Mouse (Mus musculus) embryonic facial prominence, embryonic 11.5 days (tissue): ENCODE measurements at regions not wholly inside any gene's neighbourhood (a gene's known extent, or its start where the extent isn't known, plus 50 kb on each side); places are given as distances from the start of the nearest gene placed in this dataset.
A peak's percentile ranks its signal among the peaks of the same experiment; 100 is the strongest.

ENCODE experiments used
- ATAC-seq: fragments of 200-750 bp; cut with Nextera tagmentation; replicated peaks from 2 replicates; pipeline ENCODE4 v1.8.0; 2017; ENCODE audit warnings: low read depth; ENCODE audit not compliant: insufficient number of reproducible peaks, low FRiP score, low TSS enrichment
- DNase-seq: peaks from one replicate; pipeline ENCODE4 v3.0.0-alpha.2; 2015; ENCODE audit warnings: low spot score
- H3K27ac ChIP-seq: fragments of 300-500 bp; sonication (generic); replicated peaks from 2 replicates; pipeline ENCODE4 v1.5.1; 2014; ENCODE audit warnings: mild to moderate bottlenecking, low read depth, low read length, control low read depth
- H3K27me3 ChIP-seq: fragments of 300-500 bp; sonication (generic); 2 replicates; pipeline ENCODE4 v1.6.1; 2014; ENCODE audit warnings: mild to moderate bottlenecking, low read length, moderate library complexity, mixed read lengths; ENCODE audit not compliant: control insufficient read depth, insufficient read depth
- H3K36me3 ChIP-seq: fragments of 300-500 bp; sonication (generic); replicated peaks from 2 replicates; pipeline ENCODE4 v1.6.1; 2014; ENCODE audit warnings: low read depth, mild to moderate bottlenecking, low read length, moderate library complexity, mixed read lengths; ENCODE audit not compliant: control insufficient read depth, insufficient read depth
- H3K4me1 ChIP-seq: fragments of 300-500 bp; sonication (generic); 2 replicates; pipeline ENCODE4 v1.6.1; 2014; ENCODE audit warnings: low read length, mixed read lengths; ENCODE audit not compliant: control insufficient read depth, insufficient read depth
- H3K4me2 ChIP-seq: fragments of 300-500 bp; sonication (generic); 2 replicates; pipeline ENCODE4 v1.6.1; 2014; ENCODE audit warnings: low read depth, mild to moderate bottlenecking, control low read depth, low read length, moderate library complexity
- H3K4me3 ChIP-seq: fragments of 300-500 bp; sonication (generic); 2 replicates; pipeline ENCODE4 v1.5.1; 2014; ENCODE audit warnings: low read depth, low read length, control low read depth
- H3K9ac ChIP-seq: fragments of 300-500 bp; sonication (generic); replicated peaks from 2 replicates; pipeline ENCODE4 v1.6.1; 2014; ENCODE audit warnings: mild to moderate bottlenecking, control low read depth, low read length
- H3K9me3 ChIP-seq: fragments of 300-500 bp; sonication (generic); replicated peaks from 2 replicates; pipeline ENCODE4 v1.6.1; 2016; ENCODE audit warnings: mild to moderate bottlenecking, low read length, inconsistent platforms, mixed read lengths; ENCODE audit not compliant: control insufficient read depth
- WGBS: fragments of 180-500 bp; shearing (Covaris S2); extraction: QIAGEN DNeasy Blood & Tissue Kit; methylation state at CpG from one replicate; pipeline ENCODE4 v1.1.7; 2014; 5-methylcytosine and 5-hydroxymethylcytosine counted together

- H3K27ac ChIP-seq, result no peak overlapping the region
- no peaks in the 10 kb centered on the region for H3K9me3 ChIP-seq
- H3K27me3 ChIP-seq, result no peaks in the 10 kb centered on the region
- H3K36me3 ChIP-seq, result no peaks in the 10 kb centered on the region
- H3K4me2 ChIP-seq, result no peak overlapping the region
- H3K4me1 ChIP-seq, result no peaks in the 10 kb centered on the region
- no peak overlapping the region for H3K9ac ChIP-seq
- DNase-seq, result no peak
- no peak for ATAC-seq
- no peak overlapping the region for H3K4me3 ChIP-seq
- 79% methylated on average over 1 of the region's 1 CpGs for WGBS
Measured at GRCm38 (mm10) chr4:56506786-56507185, 233.1 kb upstream of the Gm26657 start.

DNA sequence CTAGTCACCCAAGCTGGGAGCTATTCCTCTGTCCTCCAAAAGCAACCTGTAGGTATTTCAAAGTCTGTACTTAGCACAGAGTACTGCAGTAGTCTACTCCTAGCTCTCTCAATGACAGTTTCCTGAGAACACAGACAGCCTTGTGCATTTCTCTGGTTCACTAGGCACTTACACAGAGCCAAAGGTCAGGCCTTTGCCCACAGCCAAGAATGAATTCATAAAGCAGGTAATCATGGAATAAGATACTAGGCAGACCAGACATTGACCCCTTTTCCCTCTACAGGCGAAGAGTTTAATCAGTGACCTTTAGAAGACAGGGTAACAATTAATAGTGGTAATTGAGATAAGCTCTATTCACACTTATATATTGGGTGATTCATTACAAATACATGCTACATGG is 233.8 kb upstream of the Gm26657 start:
- Histone ChIP-seq H3K9me3 (no peaks in the 10 kb centered on the region), H3K36me3 (no peaks in the 10 kb centered on the region), H3K4me3 (no peak overlapping the region), H3K27ac (no peak overlapping the region), H3K27me3 (no peaks in the 10 kb centered on the region), H3K4me1 (no peaks in the 10 kb centered on the region), H3K4me2 (no peak overlapping the region), H3K9ac (no peak overlapping the region)
- DNase-seq (no peak), ATAC-seq (no peak)
- WGBS, result 68% methylated on average over 1 of the region's 1 CpGs

DNA sequence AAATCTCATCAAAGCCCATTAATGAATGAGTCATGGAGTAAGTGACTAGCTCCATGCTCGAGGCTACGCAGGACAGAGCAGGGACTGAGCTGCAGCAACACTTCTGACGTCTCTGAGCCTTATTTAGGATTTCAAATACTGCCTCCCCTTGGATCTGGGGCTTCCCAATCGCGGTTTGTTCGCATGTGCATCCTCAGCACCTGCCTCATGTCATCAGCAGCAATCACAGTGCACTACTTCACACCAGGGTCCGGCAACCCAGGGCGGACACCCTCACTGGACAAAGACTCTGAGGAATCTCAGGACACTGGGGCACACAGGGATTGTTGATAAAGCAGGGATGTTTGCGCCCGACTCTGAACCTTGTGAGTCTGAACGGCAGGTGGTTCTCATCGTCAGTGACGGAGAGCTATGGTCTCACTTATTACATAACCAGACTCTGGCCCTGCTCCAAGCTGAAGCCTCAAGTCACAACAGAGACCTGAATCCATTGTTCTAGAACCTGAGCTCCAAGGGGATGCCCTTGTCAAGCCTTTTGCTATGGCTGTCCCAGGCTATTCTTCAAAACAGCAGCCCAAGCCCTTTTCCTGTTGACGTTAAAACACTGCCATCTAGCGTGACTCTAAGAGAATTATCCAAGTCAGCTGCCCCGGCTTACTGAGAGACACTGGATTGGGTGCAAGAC is 247.2 kb upstream of the Gm26657 start:
- DNase-seq (peak; percentile 89), ATAC-seq (peak; percentile 56; the same call in 1 of the 2 replicates)
- H3K4me1 ChIP-seq, result no peaks in the 10 kb centered on the region
- 54% methylated on average over 16 of the region's 16 CpGs for WGBS
- no peak overlapping the region for H3K27ac ChIP-seq
- no peak overlapping the region for H3K4me2 ChIP-seq
- no peak overlapping the region for H3K4me3 ChIP-seq
- H3K27me3 ChIP-seq, result no peaks in the 10 kb centered on the region
- H3K9me3 ChIP-seq, result no peaks in the 10 kb centered on the region
- no peak overlapping the region for H3K9ac ChIP-seq
- no peaks in the 10 kb centered on the region for H3K36me3 ChIP-seq

GRCm38 (mm10) chr4:56489361-56489760 is 250.5 kb upstream of the Gm26657 start:
- Histone ChIP-seq H3K9ac (no peak overlapping the region), H3K27me3 (no peaks in the 10 kb centered on the region), H3K36me3 (no peaks in the 10 kb centered on the region), H3K4me2 (no peak overlapping the region), H3K9me3 (no peaks in the 10 kb centered on the region), H3K4me3 (no peak overlapping the region), H3K27ac (no peak overlapping the region), H3K4me1 (no peaks in the 10 kb centered on the region)
- 88% methylated on average over 4 of the region's 4 CpGs for WGBS
- ATAC-seq (no peak), DNase-seq (no peak)

- H3K27me3 ChIP-seq, result no peaks in the 10 kb centered on the region
- no peaks in the 10 kb centered on the region for H3K36me3 ChIP-seq
- no peak overlapping the region for H3K9ac ChIP-seq
- no peaks in the 10 kb centered on the region for H3K4me1 ChIP-seq
- ATAC-seq, result no peak
- H3K9me3 ChIP-seq, result no peaks in the 10 kb centered on the region
- WGBS, result 77% methylated on average over 8 of the region's 8 CpGs
- H3K27ac ChIP-seq, result no peak overlapping the region
- H3K4me2 ChIP-seq, result no peak overlapping the region
- no peak overlapping the region for H3K4me3 ChIP-seq
- DNase-seq, result no peak
Measured at GRCm38 (mm10) chr4:56483708-56484107, 256.2 kb upstream of the Gm26657 start.

GRCm38 (mm10) chr4:56456788-56457187 is 283.1 kb upstream of the Gm26657 start:
- Histone ChIP-seq H3K9me3 (no peaks in the 10 kb centered on the region), H3K4me1 (no peaks in the 10 kb centered on the region), H3K9ac (no peak overlapping the region), H3K4me3 (no peak overlapping the region), H3K27me3 (no peaks in the 10 kb centered on the region), H3K4me2 (no peak overlapping the region), H3K36me3 (no peaks in the 10 kb centered on the region), H3K27ac (no peak overlapping the region)
- DNase-seq (no peak), ATAC-seq (no peak)
- 73% methylated on average over 4 of the region's 4 CpGs for WGBS

DNA sequence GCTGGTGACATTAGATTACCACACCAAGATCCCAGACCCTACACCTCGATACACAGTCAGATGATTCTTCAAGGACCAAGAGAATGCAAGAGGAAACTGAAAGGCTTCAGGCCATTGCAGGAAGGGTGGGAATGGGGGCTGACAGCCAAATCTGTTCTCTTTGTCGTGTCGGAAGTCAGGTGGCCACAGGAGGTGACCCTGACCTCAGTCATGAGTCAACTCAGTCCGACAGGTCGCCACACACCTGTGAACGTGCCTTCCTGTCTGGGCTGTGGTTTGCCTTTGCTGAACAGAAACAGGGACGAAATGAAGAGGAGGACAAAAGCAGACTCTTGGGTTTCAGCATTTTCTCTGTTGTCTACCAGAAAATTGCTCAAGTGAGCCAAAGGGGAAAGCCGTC is 318.3 kb upstream of the Gm26657 start:
- H3K36me3 ChIP-seq, result no peaks in the 10 kb centered on the region
- H3K27me3 ChIP-seq, result no peaks in the 10 kb centered on the region
- WGBS, result 69% methylated on average over 8 of the region's 8 CpGs
- H3K27ac ChIP-seq, result no peak overlapping the region
- H3K4me1 ChIP-seq, result no peaks in the 10 kb centered on the region
- no peak overlapping the region for H3K4me3 ChIP-seq
- no peaks in the 10 kb centered on the region for H3K9me3 ChIP-seq
- ATAC-seq (no peak), DNase-seq (no peak)
- no peak overlapping the region for H3K4me2 ChIP-seq
- H3K9ac ChIP-seq, result no peak overlapping the region

- DNase-seq, result no peak
- Histone ChIP-seq H3K4me2 (no peak overlapping the region), H3K9ac (no peak overlapping the region), H3K36me3 (no peaks in the 10 kb centered on the region), H3K27me3 (no peaks in the 10 kb centered on the region), H3K9me3 (no peaks in the 10 kb centered on the region), H3K4me3 (no peak overlapping the region), H3K27ac (no peak overlapping the region), H3K4me1 (no peaks in the 10 kb centered on the region)
- 87% methylated on average over 5 of the region's 5 CpGs for WGBS
- no peak for ATAC-seq
Measured at GRCm38 (mm10) chr4:56419122-56419913, 320.6 kb upstream of the Gm26657 start.
